Mouse (Mus musculus) midbrain, embryonic 12.5 days (tissue): ENCODE measurements around the gene Ccdc162. TPM values are rescaled to one million over a fixed set of nuclear protein-coding genes. Genes with fewer than 3 reads are reported as not detected.

ENCODE experiments used
- ATAC-seq: fragments of 200-750 bp; cut with Nextera tagmentation; 2 replicates; pipeline ENCODE4 v1.8.0; 2017; ENCODE audit warnings: low read depth, moderate TSS enrichment, moderate library complexity; ENCODE audit not compliant: low FRiP score
- H3K27ac ChIP-seq: fragments of 300-500 bp; sonication (generic); replicated peaks from 2 replicates; pipeline ENCODE4 v1.5.1; 2016; ENCODE audit warnings: mild to moderate bottlenecking
- H3K27me3 ChIP-seq: fragments of 300-500 bp; sonication (generic); 2 replicates; pipeline ENCODE4 v1.6.1; 2016; ENCODE audit warnings: mild to moderate bottlenecking
- H3K36me3 ChIP-seq: fragments of 300-500 bp; sonication (generic); 2 replicates; pipeline ENCODE4 v1.6.1; 2016
- H3K4me1 ChIP-seq: fragments of 300-500 bp; sonication (generic); 2 replicates; pipeline ENCODE4 v1.6.1; 2016
- H3K4me2 ChIP-seq: fragments of 300-500 bp; sonication (generic); replicated peaks from 2 replicates; pipeline ENCODE4 v1.6.1; 2016; ENCODE audit warnings: mild to moderate bottlenecking, moderate library complexity
- H3K4me3 ChIP-seq: fragments of 300-500 bp; sonication (generic); 2 replicates; pipeline ENCODE4 v1.5.1; 2016; ENCODE audit warnings: mild to moderate bottlenecking
- H3K9ac ChIP-seq: fragments of 300-500 bp; sonication (generic); replicated peaks from 2 replicates; pipeline ENCODE4 v1.6.1; 2016; ENCODE audit warnings: mild to moderate bottlenecking, moderate library complexity
- H3K9me3 ChIP-seq: fragments of 300-500 bp; sonication (generic); 2 replicates; pipeline ENCODE4 v1.6.1; 2016; ENCODE audit warnings: mild to moderate bottlenecking
- WGBS: fragments of 180-500 bp; shearing (Covaris S2); methylation state at CpG from one replicate; pipeline ENCODE4 v1.1.7; 2016; 5-methylcytosine and 5-hydroxymethylcytosine counted together
- microRNA-seq: library from miRNA; unstranded; fragments of <30 nt; microRNA quantifications from one replicate; pipeline ENCODE4, GENCODE M21; 2017
- polyA plus RNA-seq: library from polyadenylated mRNA; unstranded; fragments of >200 nt; fragmentation: Nextera tagmentation; extraction: Ambion mirVana; gene quantifications from 2 replicates; pipeline ENCODE4 v1.2.1, GENCODE M21; 2016

Gene Ccdc162
- polyA plus RNA-seq, 1 experiment from 2014 or later: 0.38 TPM

DNA sequence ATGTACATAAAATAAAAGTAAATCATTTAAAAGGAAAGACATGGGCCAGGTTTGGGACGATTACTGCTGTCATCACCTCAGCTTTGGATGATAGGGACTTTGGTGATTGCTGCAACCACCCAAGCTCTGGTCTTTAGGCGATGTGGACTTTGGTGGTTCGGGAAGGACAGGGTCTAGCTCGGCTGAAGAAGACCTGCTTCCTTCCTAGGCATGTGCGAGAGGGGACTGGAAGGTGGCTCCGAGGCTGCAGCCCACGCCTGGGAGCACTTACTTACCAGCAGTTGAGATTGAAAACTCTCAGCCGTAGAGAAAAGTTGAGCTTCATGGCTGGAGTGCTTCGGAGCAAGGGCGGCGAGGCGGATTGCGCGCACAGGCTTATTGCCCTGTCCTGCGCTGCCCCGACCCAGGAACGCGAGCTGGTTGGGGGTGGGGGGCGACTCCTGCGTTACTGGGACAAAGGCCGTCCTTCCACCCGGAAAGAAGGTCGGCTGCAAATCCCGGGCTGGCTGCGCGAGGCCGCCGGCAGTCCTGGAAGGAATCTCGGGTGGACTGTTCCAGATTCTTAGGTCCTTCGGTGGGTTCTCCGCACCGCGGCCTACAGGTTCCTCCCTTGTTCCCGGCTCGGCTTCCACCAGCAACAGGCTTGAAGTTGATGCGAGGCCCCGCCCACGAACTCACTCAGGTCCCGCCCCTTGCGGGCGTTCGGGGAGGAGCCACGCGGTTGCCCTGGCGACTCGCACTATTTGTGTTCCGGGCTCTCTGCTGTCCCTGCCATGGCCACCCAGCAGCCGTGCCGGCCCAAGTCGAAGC, 226.5 kb downstream of the Ccdc162 start, which contains the start of the genes Smpd2 and Ppil6:
Gene Smpd2, minus strand, starts transcription at position 662 of the 810 bp plus-strand sequence.
Gene Ppil6, plus strand, starts transcription at position 732 of the 810 bp plus-strand sequence.
- no peaks in the 10 kb centered on the region for H3K9me3 ChIP-seq
- peak; percentile 96 for ATAC-seq
- H3K4me2 ChIP-seq: peak within 1 kb of the TSS; percentile 96
- H3K27ac ChIP-seq: peak within 1 kb of the TSS; percentile 47; the same call in 1 of the 2 replicates
- peak within 1 kb of the TSS; percentile 60 for H3K4me3 ChIP-seq
- H3K4me1 ChIP-seq: peaks cover 35% of the 10 kb centered on the region
- H3K36me3 ChIP-seq: peaks cover 31% of the 10 kb centered on the region
- peak within 1 kb of the TSS; percentile 68 for H3K9ac ChIP-seq
- H3K27me3 ChIP-seq: peaks cover 3% of the 10 kb centered on the region; the same call in 1 of the 2 replicates
- WGBS: under 1% methylated on average over 49 of the region's 50 CpGs

- peaks cover 3% of the 10 kb centered on the region; the same call in 1 of the 2 replicates for H3K27me3 ChIP-seq
- H3K36me3 ChIP-seq: peaks cover 38% of the 10 kb centered on the region
- H3K4me2 ChIP-seq: peak overlapping the region; percentile 96
- peak overlapping the region; percentile 68 for H3K9ac ChIP-seq
- H3K4me1 ChIP-seq: peaks cover 35% of the 10 kb centered on the region
- WGBS: 44% methylated on average over 8 of the region's 8 CpGs
- no peak for ATAC-seq
- H3K4me3 ChIP-seq: peak overlapping the region; percentile 60
- no peak overlapping the region for H3K27ac ChIP-seq
- no peaks in the 10 kb centered on the region for H3K9me3 ChIP-seq
These were observed 227.1 kb downstream of the Ccdc162 start for GRCm38 (mm10) chr10:41489294-41489693.

- peak overlapping the region; percentile 68 for H3K9ac ChIP-seq
- peaks cover 3% of the 10 kb centered on the region; the same call in 1 of the 2 replicates for H3K27me3 ChIP-seq
- 56% methylated on average over 7 of the region's 7 CpGs for WGBS
- ATAC-seq: no peak
- H3K4me3 ChIP-seq: peak overlapping the region; percentile 60
- peaks cover 42% of the 10 kb centered on the region for H3K36me3 ChIP-seq
- no peak overlapping the region for H3K27ac ChIP-seq
- no peaks in the 10 kb centered on the region for H3K9me3 ChIP-seq
- H3K4me1 ChIP-seq: peaks cover 35% of the 10 kb centered on the region
- H3K4me2 ChIP-seq: peak overlapping the region; percentile 96
These were observed 227.6 kb downstream of the Ccdc162 start for GRCm38 (mm10) chr10:41488877-41489276.

Small RNA genes lying within 50 kb of the gene (microRNA-seq; reads per million reads assigned to microRNA genes)
- gene Mir3473b: not detected

Other genes starting within 250 kb of the Ccdc162 start
- 43.4 and 45.0 TPM in 2 replicates for gene Mical1, start 240.3 kb downstream of the Ccdc162 start, polyA plus RNA-seq
- 48.2 and 53.1 TPM in 2 replicates for gene Smpd2, start 226.3 kb downstream of the Ccdc162 start, polyA plus RNA-seq
- 0.73 and 1.5 TPM in 2 replicates for gene Ppil6, start 226.2 kb downstream of the Ccdc162 start, polyA plus RNA-seq
- gene Cd164, start 197.2 kb downstream of the Ccdc162 start, polyA plus RNA-seq: 87.1 and 89.3 TPM in 2 replicates
- 21.1 and 22.8 TPM in 2 replicates for gene Cep57l1, start 93.2 kb upstream of the Ccdc162 start, polyA plus RNA-seq
- gene Sesn1, start 93.3 kb upstream of the Ccdc162 start, polyA plus RNA-seq: 25.5 and 27.3 TPM in 2 replicates